Mouse (Mus musculus) adrenal gland, adult (tissue): ENCODE measurements at regions not wholly inside any gene's neighbourhood (a gene's known extent, or its start where the extent isn't known, plus 50 kb on each side); places are given as distances from the start of the nearest gene placed in this dataset.

Source experiments
- DNase-seq, 2 experiments: peaks; one replicate each; pipeline ENCODE4 v3.0.0; 2022 to 2023; ENCODE audit warnings: low spot score in 1 of 2; ENCODE audit not compliant: inconsistent age in 2 of 2

DNA sequence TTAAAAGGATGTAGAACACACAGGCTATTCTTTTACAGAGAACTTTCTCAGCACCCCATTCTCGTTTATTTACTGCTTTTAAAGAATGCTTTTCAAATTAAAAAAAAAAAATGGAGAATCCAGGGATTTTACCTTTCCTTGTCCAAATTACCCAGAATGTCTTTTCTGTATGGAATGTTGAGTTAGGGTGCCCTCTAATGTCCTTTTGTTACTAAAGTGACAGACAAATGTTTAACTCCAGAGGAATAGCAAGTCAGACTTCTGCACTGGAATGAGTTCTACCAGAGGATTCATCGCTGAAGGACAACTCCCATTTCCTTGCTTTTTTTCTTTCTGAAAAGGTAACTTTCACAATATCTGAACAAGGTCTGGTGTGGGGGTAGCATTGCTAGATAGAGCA, 540.9 kb upstream of the Cylc2 start:
- no peak for DNase-seq

DNA sequence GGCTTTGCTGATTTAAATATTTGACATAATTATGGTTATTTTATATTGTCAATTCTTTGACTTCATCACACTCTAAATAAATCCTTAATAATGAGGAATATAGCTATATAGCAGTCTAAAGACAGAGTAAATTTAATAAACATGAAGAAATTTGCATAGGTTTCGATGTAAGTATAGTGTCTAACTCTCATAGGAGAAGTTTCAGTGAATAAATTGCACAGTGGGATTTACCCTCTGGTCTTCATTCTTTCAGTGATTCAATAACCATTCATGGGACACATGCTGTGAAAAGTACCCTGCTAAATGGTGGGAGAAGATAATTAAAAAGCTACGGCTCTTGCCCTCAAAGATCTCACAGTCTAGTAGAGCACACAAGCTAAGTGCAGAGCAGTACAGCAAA, 530.5 kb upstream of the Cylc2 start:
- peak in 1 of 2 experiments; percentile 4 for DNase-seq
